Mouse (Mus musculus): ENCODE results near the gene Col2a1.

Col2a1 gene

DNA sequence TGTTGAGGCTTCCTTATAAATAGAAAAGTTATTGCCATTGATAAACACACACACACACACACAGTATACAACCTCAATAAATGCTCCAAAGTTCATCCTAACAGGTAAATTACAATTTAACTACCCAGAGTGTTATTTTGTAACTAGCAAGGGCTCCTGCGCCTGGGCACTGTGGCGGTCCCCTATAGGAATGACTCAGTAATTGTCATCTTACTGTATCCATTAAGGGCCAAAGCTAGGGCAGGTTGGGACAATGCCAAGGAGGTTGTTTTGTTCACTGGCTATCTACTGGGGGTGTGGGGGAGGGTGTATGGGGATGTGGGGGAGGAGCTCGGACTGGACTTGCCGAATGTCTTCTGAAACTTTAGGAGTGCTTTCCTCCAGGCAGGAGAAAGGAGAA is 77.5 kb downstream of the Col2a1 start:
- DNase-seq (ENCODE audit: low spot score): no peak

Data from c-Kit-positive CD71-positive TER-119-positive erythroid progenitor cells, embryonic 14.5 days (primary cell).